Mouse (Mus musculus): ENCODE data around the gene Myrfl.

Gene Myrfl

GRCm38 (mm10) chr10:116827306-116827705 lies 69.4 kb downstream of the Myrfl start:
- no peak for DNase-seq (ENCODE audit: low spot score)

DNA sequence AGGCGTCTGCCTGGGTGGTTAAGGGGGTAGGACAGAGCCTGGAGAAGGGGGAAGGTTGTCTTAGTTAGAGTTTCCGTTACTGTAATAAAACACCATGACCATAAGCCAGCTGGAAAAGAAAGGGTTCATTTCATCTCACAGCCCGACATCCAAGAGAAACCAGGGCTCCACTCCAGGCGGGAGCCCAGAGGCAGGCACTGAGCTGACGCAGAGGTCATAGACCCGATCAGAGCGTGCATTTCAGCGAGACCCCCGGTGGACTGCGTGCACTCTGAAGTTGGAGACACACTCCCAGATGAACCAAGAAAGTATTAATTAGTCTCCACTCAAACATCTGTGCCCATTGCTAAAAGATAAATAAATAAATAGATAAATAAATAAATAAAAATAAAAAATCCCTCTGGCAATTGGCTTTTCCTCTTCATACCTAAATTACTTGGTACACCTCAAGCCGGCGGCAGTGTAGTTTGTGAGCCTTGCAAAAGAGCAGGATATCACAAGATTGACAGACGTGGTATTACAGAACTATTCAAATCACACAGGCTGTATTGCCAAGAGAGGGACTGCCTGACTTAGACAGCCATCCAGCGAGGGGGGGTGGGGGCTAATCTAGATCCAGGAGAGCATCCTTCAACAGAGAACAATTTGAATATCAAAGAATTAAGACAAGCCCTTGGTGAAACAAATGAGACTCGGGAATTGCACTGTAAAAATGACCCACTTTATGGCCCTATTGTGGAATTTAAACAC lies 81.2 kb downstream of the Myrfl start:
- DNase-seq (ENCODE audit: low spot score): no peak

GRCm38 (mm10) chr10:116813150-116813549 lies 83.6 kb downstream of the Myrfl start:
- no peak for DNase-seq (ENCODE audit: low spot score)

GRCm38 (mm10) chr10:116810738-116811137 lies 86.0 kb downstream of the Myrfl start:
- DNase-seq (ENCODE audit: low spot score): no peak

- no peak for DNase-seq (ENCODE audit: low spot score)
Measured at GRCm38 (mm10) chr10:116809383-116809782, 87.3 kb downstream of the Myrfl start.

GRCm38 (mm10) chr10:116808556-116809353 lies 88.0 kb downstream of the Myrfl start:
- DNase-seq (ENCODE audit: low spot score): no peak

- DNase-seq (ENCODE audit: low spot score): no peak
Measured at GRCm38 (mm10) chr10:116802178-116802794, 94.4 kb downstream of the Myrfl start.

- DNase-seq (ENCODE audit: low spot score): no peak
Measured at GRCm38 (mm10) chr10:116801281-116801680, 95.4 kb downstream of the Myrfl start.

DNA sequence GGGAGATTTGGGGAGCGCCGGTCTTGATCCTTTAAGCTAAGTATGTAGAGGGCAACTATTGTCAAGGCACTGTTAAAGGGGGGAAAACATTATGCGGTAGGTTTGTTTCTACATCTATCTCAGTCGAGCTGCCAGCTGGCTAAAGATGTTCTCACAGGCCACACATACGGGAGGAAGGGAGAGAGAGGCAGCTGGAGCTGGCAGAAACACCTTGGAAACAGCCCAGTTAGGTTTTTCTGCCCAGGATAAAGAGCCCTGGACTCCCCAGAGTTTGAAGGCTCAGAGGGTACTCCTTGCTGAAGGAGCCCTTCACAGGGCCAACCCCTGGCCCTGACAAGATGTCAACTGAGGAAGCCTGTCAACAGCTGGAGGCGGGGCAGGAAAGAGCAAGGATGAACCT lies 100.7 kb downstream of the Myrfl start:
- no peak for DNase-seq (ENCODE audit: low spot score)

GRCm38 (mm10) chr10:116789096-116789495 lies 107.6 kb downstream of the Myrfl start:
- peak; percentile 25 for DNase-seq (ENCODE audit: low spot score)

GRCm38 (mm10) chr10:116788431-116788830 lies 108.3 kb downstream of the Myrfl start:
- DNase-seq (ENCODE audit: low spot score): no peak

GRCm38 (mm10) chr10:116784098-116784497 lies 112.6 kb downstream of the Myrfl start:
- no peak for DNase-seq (ENCODE audit: low spot score)

DNA sequence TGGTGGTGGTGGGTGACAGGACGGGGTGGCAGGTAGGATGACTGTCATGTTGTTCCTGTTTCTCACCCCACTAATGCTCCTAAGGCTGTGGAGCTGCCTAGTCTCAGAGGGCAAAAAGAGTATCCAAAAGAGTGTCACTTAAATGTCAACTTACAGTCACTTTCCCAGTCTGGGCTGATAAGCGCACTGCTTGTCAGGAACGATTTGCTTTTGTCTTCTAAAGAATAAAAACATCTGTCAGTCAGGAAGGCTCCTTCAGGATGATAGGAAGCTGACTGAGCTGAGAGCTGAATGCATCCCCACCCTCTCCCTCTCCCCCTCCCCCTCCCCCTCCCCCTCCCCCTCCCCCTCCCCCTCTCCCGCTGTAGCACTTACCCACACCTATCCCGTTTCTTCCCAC lies 113.7 kb downstream of the Myrfl start:
- no peak for DNase-seq (ENCODE audit: low spot score)

- DNase-seq (ENCODE audit: low spot score): no peak
Measured at GRCm38 (mm10) chr10:116777947-116778346, 118.8 kb downstream of the Myrfl start.

DNA sequence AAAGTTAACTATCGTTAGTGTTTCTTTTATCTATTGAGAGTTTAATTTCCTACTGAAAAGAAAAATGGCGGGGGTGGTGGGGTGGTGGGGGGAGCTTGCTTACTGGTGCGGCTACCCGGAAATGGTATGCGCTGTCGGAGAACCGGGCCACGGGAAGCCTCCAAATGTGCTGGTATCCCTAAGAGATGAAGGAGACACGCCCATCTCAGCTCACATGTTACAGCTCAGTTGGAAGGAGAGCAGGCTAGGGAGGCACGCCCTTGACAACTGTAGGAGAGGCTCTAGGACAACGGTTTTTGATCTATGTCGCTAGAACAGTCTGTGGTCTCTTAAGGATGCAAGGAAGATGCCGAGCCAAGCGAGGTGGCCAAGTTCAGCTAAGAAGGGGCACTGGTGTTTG lies 119.9 kb downstream of the Myrfl start:
- DNase-seq (ENCODE audit: low spot score): no peak

DNA sequence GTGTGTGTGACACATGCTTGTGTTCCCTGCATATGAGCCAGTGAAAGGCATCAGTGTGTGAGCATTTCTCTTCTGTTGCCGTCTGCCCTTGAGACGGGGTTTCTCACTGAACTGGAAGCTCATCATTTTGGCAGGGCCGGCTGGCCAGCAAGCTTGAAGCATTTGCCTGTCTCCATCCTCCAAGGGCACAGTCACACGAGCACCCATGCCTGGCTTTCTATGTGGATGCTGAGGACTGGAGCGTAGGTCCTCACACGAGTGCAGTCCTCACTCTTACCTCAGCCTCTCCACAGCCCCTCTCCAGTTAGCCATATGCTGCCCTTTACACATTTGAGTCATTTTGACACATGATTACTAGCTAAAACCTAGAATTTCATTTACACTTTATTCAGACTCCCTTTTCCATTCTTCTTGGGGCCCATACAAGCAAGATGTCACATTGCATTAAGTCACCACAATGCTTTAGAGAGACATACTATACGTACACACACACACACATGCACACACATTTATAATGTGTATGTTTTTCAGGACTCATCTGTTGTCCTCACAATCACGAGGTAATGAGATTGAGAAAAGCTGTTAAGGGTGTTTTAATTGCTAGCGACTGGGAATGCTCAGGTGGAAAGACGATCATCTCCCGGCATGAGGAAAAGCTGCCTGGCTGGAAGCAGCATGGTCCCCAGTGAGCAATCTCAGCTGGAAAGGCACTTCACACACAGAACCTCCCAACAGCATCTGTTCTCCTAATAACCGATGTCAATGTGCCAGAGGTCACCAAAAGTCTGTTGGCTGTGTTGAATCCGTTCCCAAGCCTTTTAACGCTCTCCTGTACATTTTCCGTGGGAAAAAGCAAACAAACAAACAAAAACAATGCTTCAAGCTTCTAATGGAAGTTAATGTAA lies 122.6 kb downstream of the Myrfl start:
- no peak for DNase-seq (ENCODE audit: low spot score)

DNA sequence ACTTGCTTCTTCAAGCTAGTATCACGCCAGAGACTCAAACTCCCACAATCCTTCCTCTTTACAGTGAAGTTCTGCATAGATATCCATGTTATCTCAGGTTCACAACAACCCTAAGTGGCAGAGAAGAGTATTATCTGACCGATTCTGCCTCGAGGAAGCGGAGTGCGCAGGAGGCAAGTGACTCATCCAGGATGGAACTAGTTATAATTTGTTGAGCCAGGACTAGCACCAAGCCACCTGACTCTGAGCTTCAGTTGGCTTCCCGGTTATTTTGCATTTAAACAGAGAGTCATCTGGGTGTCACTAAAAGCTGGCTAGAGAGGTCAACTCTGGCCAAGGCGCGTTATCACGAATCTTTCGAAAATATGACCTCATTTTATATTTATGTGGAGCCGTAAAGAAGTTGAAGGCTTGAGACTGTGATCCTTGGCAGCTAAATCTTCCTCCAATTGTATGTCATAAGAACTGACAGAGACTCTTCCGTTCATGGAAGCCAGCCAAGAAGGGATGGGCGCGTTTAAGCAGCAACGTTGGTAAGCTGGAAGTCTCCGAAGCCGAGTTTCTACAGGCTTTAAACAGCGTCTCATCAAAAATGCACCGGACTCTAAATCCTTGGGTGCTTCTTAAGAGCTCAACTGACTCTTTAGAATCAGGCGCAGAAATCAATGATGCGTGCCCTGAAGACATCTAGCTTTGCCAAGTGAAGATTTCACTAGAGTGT lies 125.3 kb downstream of the Myrfl start:
- DNase-seq (ENCODE audit: low spot score): peak; percentile 31

- DNase-seq (ENCODE audit: low spot score): peak; percentile 14
Measured at GRCm38 (mm10) chr10:116768642-116769041, 128.1 kb downstream of the Myrfl start.

GRCm38 (mm10) chr10:116766525-116766924 lies 130.2 kb downstream of the Myrfl start:
- no peak for DNase-seq (ENCODE audit: low spot score)

- DNase-seq (ENCODE audit: low spot score): no peak
Measured at GRCm38 (mm10) chr10:116761476-116762068, 135.1 kb downstream of the Myrfl start.

DNA sequence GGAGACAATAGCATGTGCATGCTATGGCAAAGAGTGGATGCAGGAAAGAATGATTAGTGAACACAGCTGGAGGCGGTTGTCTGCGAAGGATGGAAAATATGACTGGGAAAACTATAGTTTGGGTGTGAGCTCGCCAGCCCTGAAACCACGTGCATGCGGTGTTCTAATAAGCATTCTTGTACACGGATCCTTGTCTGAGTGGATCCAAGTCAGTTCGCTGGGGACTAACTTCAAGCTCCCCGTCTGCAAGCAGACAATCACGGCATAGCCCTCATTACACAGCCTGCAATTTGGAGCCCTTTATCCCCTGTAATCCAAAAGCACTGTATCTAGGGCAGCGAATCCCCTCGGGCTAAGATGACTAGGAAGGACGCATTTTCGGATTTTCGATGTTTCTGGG lies 136.2 kb downstream of the Myrfl start:
- no peak for DNase-seq (ENCODE audit: low spot score)

Measured in urinary bladder, postnatal 14 days (tissue).